ENCODE assay signal across 8 mouse cellular contexts in genomic region chr2:73431959-73432396, GRCm38 (mm10). TPM values are rescaled to one million over a fixed set of nuclear protein-coding genes. Genes with fewer than 3 reads are reported as not detected.
DNase-seq lines count a peak whose midpoint lies in the region; ATAC-seq and TF ChIP-seq lines count a peak whose summit lies in the region.

No protein-coding gene starts in this region.

- no peak for ATAC-seq in heart, embryonic 13.5 days (ENCODE audit: extremely low read depth, insufficient number of reproducible peaks, low FRiP score, low TSS enrichment)
- ATAC-seq in liver, embryonic 13.5 days (ENCODE audit: low read depth) = no peak

- H3K9ac ChIP-seq in ES-E14 (ENCODE audit: insufficient read depth, low read depth, low read length, poor library complexity, severe bottlenecking) = peak overlapping the region; percentile 46; the same call in 1 of the 2 replicates
- H3K9ac ChIP-seq in heart, embryonic 13.5 days = peak overlapping the region; percentile 54
- no peak overlapping the region for H3K9ac ChIP-seq in liver, embryonic 13.5 days

- DNase-seq in heart, adult 11 months = peak; percentile 90
- no peak for DNase-seq in heart, postnatal 4 days
- DNase-seq in ES-E14 (ENCODE audit: low read depth, low spot score) = peak; percentile 52
- no peak for DNase-seq in liver, embryonic 13.5 days
- DNase-seq in spleen, postnatal 4 days (ENCODE audit: low spot score in 2 of 2) = no peak
- DNase-seq in frontal cortex, postnatal 25 days (ENCODE audit: low spot score in 2 of 2) = no peak
- no peak for DNase-seq in cerebellum, postnatal 36 days

- H3K27ac ChIP-seq in ES-E14 (ENCODE audit: insufficient read depth, low read depth, low read length, poor library complexity, severe bottlenecking) = no peak overlapping the region
- no peak overlapping the region for H3K27ac ChIP-seq in heart, embryonic 13.5 days (replicated peaks)
- no peak overlapping the region for H3K27ac ChIP-seq in liver, embryonic 13.5 days

- H3K9me3 ChIP-seq in ES-E14 (ENCODE audit: control insufficient read depth, insufficient read depth, low read depth, low read length) = no peaks in the 10 kb centered on the region
- H3K9me3 ChIP-seq in heart, embryonic 13.5 days = no peaks in the 10 kb centered on the region
- H3K9me3 ChIP-seq in liver, embryonic 13.5 days (replicated peaks) = no peaks in the 10 kb centered on the region

- H3K4me3 ChIP-seq in ES-E14 (ENCODE audit: insufficient read depth in 1 of 2, low read depth in 1 of 2, low read length in 2 of 2, poor library complexity in 1 of 2, severe bottlenecking in 1 of 2) = peak overlapping the region; percentile 15 to 34; a peak in 3 of 4 replicates
- H3K4me3 ChIP-seq in heart, embryonic 13.5 days = peak overlapping the region; percentile 31
- H3K4me3 ChIP-seq in liver, embryonic 13.5 days (replicated peaks) = no peak overlapping the region

- WGBS in heart, embryonic 13.5 days = 36% methylated on average over 14 of the region's 14 CpGs
- 53% methylated on average over 14 of the region's 14 CpGs for WGBS in liver, embryonic 13.5 days (ENCODE audit: insufficient replicate concordance)

- H3K36me3 ChIP-seq in ES-E14 (ENCODE audit: control insufficient read depth, insufficient read depth, low read length, poor library complexity, severe bottlenecking) = no peaks in the 10 kb centered on the region
- peaks cover 50% of the 10 kb centered on the region for H3K36me3 ChIP-seq in heart, embryonic 13.5 days
- peaks cover 38% of the 10 kb centered on the region for H3K36me3 ChIP-seq in liver, embryonic 13.5 days

- in situ Hi-C loops in ES-E14 (cut with MboI; ENCODE audit: low sequenced_read_pairs in 2 of 2, unreplicated experiment in 2 of 2) = no loop called here

- peaks cover 0 to 9% of the 10 kb centered on the region in 2 experiments; a peak in 2 of 4 replicates for H3K4me1 ChIP-seq in ES-E14 (ENCODE audit: control insufficient read depth in 2 of 2, insufficient read depth in 2 of 2, low read length in 2 of 2, poor library complexity in 1 of 2)
- H3K4me1 ChIP-seq in heart, embryonic 13.5 days = no peaks in the 10 kb centered on the region
- peaks cover 7% of the 10 kb centered on the region for H3K4me1 ChIP-seq in liver, embryonic 13.5 days (replicated peaks)

- peak overlapping the region; percentile 56 for H3K4me2 ChIP-seq in heart, embryonic 13.5 days
- 0 out of 2 replicates have a peak overlapping the region, but pooled peaks have one; percentile 4 for H3K4me2 ChIP-seq in liver, embryonic 13.5 days

- no peaks in the 10 kb centered on the region for H3K27me3 ChIP-seq in heart, embryonic 13.5 days (replicated peaks)
- no peaks in the 10 kb centered on the region for H3K27me3 ChIP-seq in liver, embryonic 13.5 days

TF ChIP-seq in ES-E14, 5 proteins besides CTCF, POLR2A, EP300 and RAD21:
- TF ChIP-seq HCFC1 (IDR thresholded peaks at IDR 0.05; ENCODE audit: borderline replicate concordance, insufficient read depth, low read length) (no peak), MAFK (IDR thresholded peaks at IDR 0.05; ENCODE audit: insufficient read depth, low read depth, low read length) (no peak), ZNF384 (IDR thresholded peaks at IDR 0.05; ENCODE audit: low read depth, low read length) (no peak), CHD2 (IDR thresholded peaks at IDR 0.05; ENCODE audit: low read depth, low read length) (no peak), ZC3H11A (IDR thresholded peaks at IDR 0.05; ENCODE audit: borderline replicate concordance, low read depth, low read length) (no peak)

RNA-seq across cellular contexts. Expression of gene Gpr155, which starts 45.6 kb away (rescaled TPM):
- 1 to 10 TPM; 7.6 TPM for total RNA-seq in heart, postnatal 4 days (2021)
- 1.9 and 2.3 TPM in 2 replicates for total RNA-seq in ES-E14 (2012; rRNA removed)
- 4.8 and 4.9 TPM in 2 replicates for polyA plus RNA-seq in heart, embryonic 13.5 days (2015; fragmentation: Nextera tagmentation; extraction: Ambion mirVana)
- 8.3 and 8.9 TPM in 2 replicates for polyA plus RNA-seq in liver, embryonic 13.5 days (2015; fragmentation: Nextera tagmentation; extraction: Ambion mirVana)

Comparison
In these comparisons a context has a peak if more than half of its experiments do, and no peak if none do; other contexts are left out.
1. DNase-seq: peak in heart, adult 11 months (single experiment) and ES-E14 (single experiment); none in heart, postnatal 4 days (single experiment), liver, embryonic 13.5 days (single experiment), spleen, postnatal 4 days (0 of 2), frontal cortex, postnatal 25 days (0 of 2) and cerebellum, postnatal 36 days (0 of 2).